7 mouse cellular contexts compared by ENCODE assay signal in genomic region chr4:153236680-153237079, GRCm38 (mm10).
DNase-seq lines count a peak whose midpoint lies in the region; ATAC-seq and TF ChIP-seq lines count a peak whose summit lies in the region.

No protein-coding gene starts in this region.

- H3K27me3 ChIP-seq in hindbrain, embryonic 16.5 days (replicated peaks; ENCODE audit: control insufficient read depth, insufficient read depth, low read length): no peaks in the 10 kb centered on the region
- no peaks in the 10 kb centered on the region for H3K27me3 ChIP-seq in stomach, embryonic 15.5 days (replicated peaks)

- DNase-seq in left cerebral cortex, postnatal 4 days: peak; percentile 13
- no peak for DNase-seq in left cerebral cortex, adult 2 months (ENCODE audit: extremely low spot score in 1 of 2, low spot score in 2 of 2)
- peak; percentile 78 for DNase-seq in embryo, embryonic 9.5 days (ENCODE audit: extremely low spot score)
- no peak for DNase-seq in adrenal gland, postnatal 4 days (ENCODE audit: low spot score in 2 of 2)

- ATAC-seq in hindbrain, embryonic 16.5 days: 0 out of 2 replicates have a peak, but pooled peaks have one; percentile 40
- no peak for ATAC-seq in stomach, embryonic 15.5 days (ENCODE audit: insufficient read depth, low FRiP score, low read depth)
- ATAC-seq in megakaryocyte-erythroid progenitor cell, adult 5-6 weeks (replicated peaks; ENCODE audit: low FRiP score, low TSS enrichment, poor library complexity, severe bottlenecking): no peak

- peaks cover 4% of the 10 kb centered on the region; the same call in 1 of the 2 replicates for H3K4me1 ChIP-seq in hindbrain, embryonic 16.5 days (ENCODE audit: control insufficient read depth, insufficient read depth, low read depth, low read length)
- peaks cover 4% of the 10 kb centered on the region; the same call in 1 of the 2 replicates for H3K4me1 ChIP-seq in stomach, embryonic 15.5 days

- WGBS in hindbrain, embryonic 16.5 days: 10% methylated on average over 12 of the region's 12 CpGs
- WGBS in stomach, embryonic 15.5 days: 8% methylated on average over 12 of the region's 12 CpGs

- H3K9me3 ChIP-seq in hindbrain, embryonic 16.5 days (ENCODE audit: control insufficient read depth, low read length): no peaks in the 10 kb centered on the region
- H3K9me3 ChIP-seq in stomach, embryonic 15.5 days: no peaks in the 10 kb centered on the region

- H3K27ac ChIP-seq in left cerebral cortex, adult 2 months: no peak overlapping the region
- H3K27ac ChIP-seq in hindbrain, embryonic 16.5 days (ENCODE audit: low read depth, low read length): no peak overlapping the region
- no peak overlapping the region for H3K27ac ChIP-seq in stomach, embryonic 15.5 days

- intact Hi-C loops in left cerebral cortex, postnatal 4 days (cut with DNase I): no loop called here
- intact Hi-C loops in left cerebral cortex, adult 2 months (cut with DNase I): no loop called here

- no peak for TF ChIP-seq CTCF in left cerebral cortex, adult 2 months (IDR thresholded peaks at IDR 0.05)

- H3K36me3 ChIP-seq in hindbrain, embryonic 16.5 days (ENCODE audit: control insufficient read depth, insufficient read depth, low read length): no peaks in the 10 kb centered on the region
- H3K36me3 ChIP-seq in stomach, embryonic 15.5 days: no peaks in the 10 kb centered on the region

- H3K4me2 ChIP-seq in hindbrain, embryonic 16.5 days (ENCODE audit: low read length): no peak overlapping the region
- 0 out of 2 replicates have a peak overlapping the region, but pooled peaks have one; percentile 10 for H3K4me2 ChIP-seq in stomach, embryonic 15.5 days

- H3K4me3 ChIP-seq in left cerebral cortex, adult 2 months: no peak overlapping the region
- H3K4me3 ChIP-seq in hindbrain, embryonic 16.5 days (ENCODE audit: low read length): no peak overlapping the region
- H3K4me3 ChIP-seq in stomach, embryonic 15.5 days (replicated peaks): no peak overlapping the region

- H3K9ac ChIP-seq in hindbrain, embryonic 16.5 days (ENCODE audit: low read depth, low read length): no peak overlapping the region
- no peak overlapping the region for H3K9ac ChIP-seq in stomach, embryonic 15.5 days

Comparison
In these comparisons a context has a peak if more than half of its experiments do, and no peak if none do; other contexts are left out.
1. DNase-seq: peak in left cerebral cortex, postnatal 4 days (single experiment) and embryo, embryonic 9.5 days (single experiment); none in left cerebral cortex, adult 2 months (0 of 2) and adrenal gland, postnatal 4 days (0 of 2).